Mouse (Mus musculus): ENCODE results near the gene Zkscan5. TPM values are rescaled to one million over a fixed set of nuclear protein-coding genes. Genes with fewer than 3 reads are reported as not detected.
"Not testable (repeated sequence)": the region's sequence is repeated elsewhere in the genome, so short reads cannot be mapped to it uniquely, and the experiment has no call there.

Gene Zkscan5
- polyA plus RNA-seq, 1 experiment = 4.1 TPM

GRCm38 (mm10) chr5:145190373-145190772 lies 14.0 kb upstream of the Zkscan5 start:
- peak overlapping the region; percentile 88 for H3K4me3 ChIP-seq (replicated peaks; ENCODE audit: extremely low read depth, low read depth, low read length)
- H3K4me1 ChIP-seq (ENCODE audit: control insufficient read depth, insufficient read depth, low read length) = peaks cover 12% of the 10 kb centered on the region
- no peak for DNase-seq
- 31% methylated on average over 5 of the region's 5 CpGs for WGBS
- TF ChIP-seq POLR2A (IDR thresholded peaks at IDR 0.05; ENCODE audit: borderline replicate concordance, extremely low read depth, low read depth, low read length) = no peak
- TF ChIP-seq CTCF (IDR thresholded peaks at IDR 0.05; ENCODE audit: insufficient read depth, low read length) = no peak

GRCm38 (mm10) chr5:145190875-145191798 lies 13.2 kb upstream of the Zkscan5 start:
- Histone ChIP-seq H3K4me3 (replicated peaks; ENCODE audit: extremely low read depth, low read depth, low read length) (peak overlapping the region; percentile 88), H3K4me1 (ENCODE audit: control insufficient read depth, insufficient read depth, low read length) (peaks cover 12% of the 10 kb centered on the region)
- under 1% methylated on average over 41 of the region's 41 CpGs for WGBS
- peak; percentile 85 for DNase-seq
- TF ChIP-seq POLR2A (IDR thresholded peaks at IDR 0.05; ENCODE audit: borderline replicate concordance, extremely low read depth, low read depth, low read length) (peak; percentile 82; the same call in 1 of the 2 replicates), CTCF (IDR thresholded peaks at IDR 0.05; ENCODE audit: insufficient read depth, low read length) (no peak)

- DNase-seq = no peak
- TF ChIP-seq POLR2A (IDR thresholded peaks at IDR 0.05; ENCODE audit: borderline replicate concordance, extremely low read depth, low read depth, low read length) (no peak), CTCF (IDR thresholded peaks at IDR 0.05; ENCODE audit: insufficient read depth, low read length) (no peak)
- WGBS = 87% methylated on average over 2 of the region's 2 CpGs
Measured at GRCm38 (mm10) chr5:145191962-145192361, 12.4 kb upstream of the Zkscan5 start, which contains the start of gene Atp5j2. Atp5j2 (minus strand) TSS chr5:145192062.

GRCm38 (mm10) chr5:145200387-145200786 lies 4.0 kb upstream of the Zkscan5 start:
- Histone ChIP-seq H3K4me3 (replicated peaks; ENCODE audit: extremely low read depth, low read depth, low read length) (no peak overlapping the region), H3K4me1 (ENCODE audit: control insufficient read depth, insufficient read depth, low read length) (peaks cover 7% of the 10 kb centered on the region)
- 69% methylated on average over 7 of the region's 7 CpGs for WGBS
- no peak for TF ChIP-seq POLR2A (IDR thresholded peaks at IDR 0.05; ENCODE audit: borderline replicate concordance, extremely low read depth, low read depth, low read length)
- TF ChIP-seq CTCF (IDR thresholded peaks at IDR 0.05; ENCODE audit: insufficient read depth, low read length) = no peak
- no peak for DNase-seq

More at GRCm38 (mm10) chr5:145191962-145192361, 12.4 kb upstream of the Zkscan5 start, which contains the start of gene Atp5j2:
- Histone ChIP-seq H3K4me1 (ENCODE audit: control insufficient read depth, insufficient read depth, low read length) (peaks cover 12% of the 10 kb centered on the region), H3K4me3 (replicated peaks; ENCODE audit: extremely low read depth, low read depth, low read length) (peak within 1 kb of the TSS; percentile 88)

- WGBS = 1% methylated on average over 37 of the region's 37 CpGs
- peaks cover 10% of the 10 kb centered on the region for H3K4me1 ChIP-seq (ENCODE audit: control insufficient read depth, insufficient read depth, low read length)
- peak within 1 kb of the TSS; percentile 86 for H3K4me3 ChIP-seq (replicated peaks; ENCODE audit: extremely low read depth, low read depth, low read length)
- TF ChIP-seq POLR2A (IDR thresholded peaks at IDR 0.05; ENCODE audit: borderline replicate concordance, extremely low read depth, low read depth, low read length) (peak; percentile 75; the same call in 1 of the 2 replicates), CTCF (IDR thresholded peaks at IDR 0.05; ENCODE audit: insufficient read depth, low read length) (no peak)
- DNase-seq = peak; percentile 70
Measured at GRCm38 (mm10) chr5:145201321-145201991, 2.9 kb upstream of the Zkscan5 start, which contains the start of gene Zkscan14. Zkscan14 (minus strand) TSS chr5:145201868.

GRCm38 (mm10) chr5:145202446-145202845 lies 1.9 kb upstream of the Zkscan5 start:
- DNase-seq = no peak
- TF ChIP-seq POLR2A (IDR thresholded peaks at IDR 0.05; ENCODE audit: borderline replicate concordance, extremely low read depth, low read depth, low read length) (no peak), CTCF (IDR thresholded peaks at IDR 0.05; ENCODE audit: insufficient read depth, low read length) (no peak)
- Histone ChIP-seq H3K4me3 (replicated peaks; ENCODE audit: extremely low read depth, low read depth, low read length) (no peak overlapping the region), H3K4me1 (ENCODE audit: control insufficient read depth, insufficient read depth, low read length) (peaks cover 10% of the 10 kb centered on the region)
- 48% methylated on average over 3 of the region's 3 CpGs for WGBS

GRCm38 (mm10) chr5:145205041-145205440 lies 679 bp downstream of the Zkscan5 start:
- DNase-seq = peak; percentile 15
- H3K4me3 ChIP-seq (replicated peaks; ENCODE audit: extremely low read depth, low read depth, low read length) = peak overlapping the region; percentile 5
- 14% methylated on average over 9 of the region's 9 CpGs for WGBS
- peaks cover 10% of the 10 kb centered on the region for H3K4me1 ChIP-seq (ENCODE audit: control insufficient read depth, insufficient read depth, low read length)
- TF ChIP-seq CTCF (IDR thresholded peaks at IDR 0.05; ENCODE audit: insufficient read depth, low read length) = no peak
- TF ChIP-seq POLR2A (IDR thresholded peaks at IDR 0.05; ENCODE audit: borderline replicate concordance, extremely low read depth, low read depth, low read length) = no peak

GRCm38 (mm10) chr5:145207385-145207784 lies 3.0 kb downstream of the Zkscan5 start:
- no peak for TF ChIP-seq POLR2A (IDR thresholded peaks at IDR 0.05; ENCODE audit: borderline replicate concordance, extremely low read depth, low read depth, low read length)
- no peak for TF ChIP-seq CTCF (IDR thresholded peaks at IDR 0.05; ENCODE audit: insufficient read depth, low read length)
- Histone ChIP-seq H3K4me3 (replicated peaks; ENCODE audit: extremely low read depth, low read depth, low read length) (no peak overlapping the region), H3K4me1 (ENCODE audit: control insufficient read depth, insufficient read depth, low read length) (peaks cover 5% of the 10 kb centered on the region)
- WGBS = 96% methylated on average over 6 of the region's 6 CpGs
- no peak for DNase-seq

- Histone ChIP-seq H3K4me1 (ENCODE audit: control insufficient read depth, insufficient read depth, low read length) (peaks cover 5% of the 10 kb centered on the region), H3K4me3 (replicated peaks; ENCODE audit: extremely low read depth, low read depth, low read length) (no peak overlapping the region)
- no peak for DNase-seq
- WGBS = 85% methylated on average over 6 of the region's 6 CpGs
- TF ChIP-seq POLR2A (IDR thresholded peaks at IDR 0.05; ENCODE audit: borderline replicate concordance, extremely low read depth, low read depth, low read length) (no peak), CTCF (IDR thresholded peaks at IDR 0.05; ENCODE audit: insufficient read depth, low read length) (no peak)
Measured at GRCm38 (mm10) chr5:145207954-145208353, 3.6 kb downstream of the Zkscan5 start.

GRCm38 (mm10) chr5:145208391-145208790 lies 4.0 kb downstream of the Zkscan5 start:
- H3K4me1 ChIP-seq (ENCODE audit: control insufficient read depth, insufficient read depth, low read length); DNase-seq; H3K4me3 ChIP-seq (replicated peaks; ENCODE audit: extremely low read depth, low read depth, low read length): not testable (repeated sequence)
- 55% methylated on average over 11 of the region's 11 CpGs for WGBS
